Mouse (Mus musculus) lung, embryonic 16.5 days (tissue): ENCODE results near the gene Msh6. TPM values are rescaled to one million over a fixed set of nuclear protein-coding genes. Genes with fewer than 3 reads are reported as not detected.
"Not testable (repeated sequence)": the region's sequence is repeated elsewhere in the genome, so short reads cannot be mapped to it uniquely, and the experiment has no call there.

Experiments
- ATAC-seq: fragments of 200-750 bp; cut with Nextera tagmentation; 2 replicates; pipeline ENCODE4 v1.8.0; 2017; ENCODE audit warnings: low read depth, mild to moderate bottlenecking, moderate library complexity
- H3K27ac ChIP-seq: fragments of 300-500 bp; sonication (generic); 2 replicates; pipeline ENCODE4 v1.5.1; 2014; ENCODE audit warnings: mild to moderate bottlenecking, control low read depth, low read length
- H3K27me3 ChIP-seq: fragments of 300-500 bp; sonication (generic); 2 replicates; pipeline ENCODE4 v1.6.1; 2014; ENCODE audit warnings: low read depth, low read length, mixed read lengths; ENCODE audit not compliant: control insufficient read depth, insufficient read depth
- H3K36me3 ChIP-seq: fragments of 300-500 bp; sonication (generic); 2 replicates; pipeline ENCODE4 v1.6.1; 2014; ENCODE audit warnings: low read length; ENCODE audit not compliant: control insufficient read depth, insufficient read depth
- H3K4me1 ChIP-seq: fragments of 300-500 bp; sonication (generic); replicated peaks from 2 replicates; pipeline ENCODE4 v1.6.1; 2014; ENCODE audit warnings: low read length, mixed read lengths; ENCODE audit not compliant: control insufficient read depth, insufficient read depth
- H3K4me2 ChIP-seq: fragments of 300-500 bp; sonication (generic); 2 replicates; pipeline ENCODE4 v1.6.1; 2014; ENCODE audit warnings: low read depth, low read length, control low read depth
- H3K4me3 ChIP-seq: fragments of 300-500 bp; sonication (generic); 2 replicates; pipeline ENCODE4 v1.5.1; 2014; ENCODE audit warnings: mild to moderate bottlenecking, low read length, control low read depth
- H3K9ac ChIP-seq: fragments of 300-500 bp; sonication (generic); 2 replicates; pipeline ENCODE4 v1.6.1; 2014; ENCODE audit warnings: low read length, control low read depth
- H3K9me3 ChIP-seq: fragments of 300-500 bp; sonication (generic); 2 replicates; pipeline ENCODE4 v1.6.1; 2016; ENCODE audit warnings: low read length; ENCODE audit not compliant: control insufficient read depth
- WGBS: fragments of 180-500 bp; shearing (Covaris S2); extraction: QIAGEN DNeasy Blood & Tissue Kit; methylation state at CpG from one replicate; pipeline ENCODE4 v1.1.7; 2014; 5-methylcytosine and 5-hydroxymethylcytosine counted together
- polyA plus RNA-seq: library from polyadenylated mRNA; unstranded; fragments of >200 nt; fragmentation: Nextera tagmentation; extraction: Ambion mirVana; gene quantifications from 2 replicates; pipeline ENCODE4 v1.2.1, GENCODE M21; 2015

Msh6 gene
- polyA plus RNA-seq, 1 experiment from 2014 or later = 44.8 TPM

GRCm38 (mm10) chr17:87976927-87977326 is 2.1 kb downstream of the Msh6 start:
- H3K4me2 ChIP-seq, H3K27ac ChIP-seq, H3K9ac ChIP-seq, H3K36me3 ChIP-seq, H3K9me3 ChIP-seq, ATAC-seq, H3K4me3 ChIP-seq, H3K27me3 ChIP-seq: not testable (repeated sequence)
- 91% methylated on average over 4 of the region's 4 CpGs for WGBS
- H3K4me1 ChIP-seq = peaks cover 13% of the 10 kb centered on the region

GRCm38 (mm10) chr17:87979696-87980095 is 4.8 kb downstream of the Msh6 start:
- WGBS = 62% methylated on average over 1 of the region's 1 CpGs
- not testable (repeated sequence) for H3K4me2 ChIP-seq, ATAC-seq, H3K27ac ChIP-seq, H3K27me3 ChIP-seq, H3K9me3 ChIP-seq, H3K4me3 ChIP-seq, H3K9ac ChIP-seq
- Histone ChIP-seq H3K36me3 (peaks cover 23% of the 10 kb centered on the region), H3K4me1 (peaks cover 20% of the 10 kb centered on the region)

DNA sequence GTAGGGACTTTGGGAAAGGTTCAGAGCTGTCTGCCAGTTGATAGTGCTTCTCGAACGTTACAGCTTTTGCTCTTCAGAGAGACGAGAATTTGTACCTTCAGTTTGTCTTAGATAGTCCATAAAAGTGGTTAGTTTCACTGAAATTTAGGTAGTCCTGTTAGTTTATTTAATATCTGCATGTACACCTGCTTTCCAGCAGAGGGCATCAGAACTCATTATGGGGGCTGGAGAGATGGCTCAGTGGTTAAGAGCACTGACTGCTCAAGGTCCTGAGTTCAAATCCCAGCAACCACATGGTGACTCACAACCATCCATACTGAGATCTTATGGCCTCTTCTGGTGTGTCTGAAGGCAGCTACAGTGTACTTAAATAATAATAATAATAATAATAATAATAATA is 7.2 kb downstream of the Msh6 start:
- no peak for ATAC-seq
- H3K4me3 ChIP-seq = no peak overlapping the region
- H3K4me2 ChIP-seq = no peak overlapping the region
- no peaks in the 10 kb centered on the region for H3K9me3 ChIP-seq
- H3K9ac ChIP-seq = no peak overlapping the region
- peaks cover 38% of the 10 kb centered on the region for H3K36me3 ChIP-seq
- H3K27ac ChIP-seq = no peak overlapping the region
- H3K27me3 ChIP-seq = no peaks in the 10 kb centered on the region
- WGBS = 83% methylated on average over 3 of the region's 3 CpGs
- H3K4me1 ChIP-seq = peaks cover 14% of the 10 kb centered on the region

GRCm38 (mm10) chr17:87983313-87983712 is 8.5 kb downstream of the Msh6 start:
- ATAC-seq = peak; percentile 66; the same call in 1 of the 2 replicates
- Histone ChIP-seq H3K27me3 (no peaks in the 10 kb centered on the region), H3K36me3 (peaks cover 41% of the 10 kb centered on the region), H3K4me3 (no peak overlapping the region), H3K4me1 (peaks cover 14% of the 10 kb centered on the region), H3K4me2 (no peak overlapping the region), H3K27ac (peak overlapping the region; percentile 17; the same call in 1 of the 2 replicates), H3K9ac (no peak overlapping the region), H3K9me3 (no peaks in the 10 kb centered on the region)
- WGBS = 37% methylated on average over 4 of the region's 4 CpGs

GRCm38 (mm10) chr17:87984440-87985214 is 9.8 kb downstream of the Msh6 start:
- no peak overlapping the region for H3K27ac ChIP-seq
- no peak overlapping the region for H3K4me3 ChIP-seq
- 88% methylated on average over 20 of the region's 20 CpGs for WGBS
- H3K27me3 ChIP-seq = no peaks in the 10 kb centered on the region
- no peaks in the 10 kb centered on the region for H3K9me3 ChIP-seq
- ATAC-seq = no peak
- H3K9ac ChIP-seq = no peak overlapping the region
- peaks cover 46% of the 10 kb centered on the region for H3K36me3 ChIP-seq
- H3K4me1 ChIP-seq = peaks cover 9% of the 10 kb centered on the region
- H3K4me2 ChIP-seq = no peak overlapping the region

DNA sequence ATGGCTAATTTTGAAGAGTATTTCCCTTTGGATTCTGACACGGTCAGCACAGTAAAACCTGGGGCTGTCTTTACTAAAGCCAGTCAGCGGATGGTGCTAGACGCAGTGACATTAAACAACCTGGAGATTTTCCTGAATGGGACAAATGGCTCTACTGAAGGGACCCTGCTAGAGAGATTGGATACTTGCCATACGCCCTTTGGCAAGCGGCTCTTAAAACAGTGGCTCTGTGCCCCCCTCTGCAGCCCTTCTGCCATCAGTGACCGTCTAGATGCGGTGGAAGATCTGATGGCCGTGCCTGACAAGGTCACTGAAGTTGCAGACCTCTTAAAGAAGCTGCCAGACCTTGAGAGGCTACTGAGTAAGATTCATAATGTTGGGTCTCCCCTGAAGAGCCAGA is 11.1 kb downstream of the Msh6 start:
- Histone ChIP-seq H3K4me3 (no peak overlapping the region), H3K4me2 (no peak overlapping the region), H3K27ac (no peak overlapping the region), H3K4me1 (peaks cover 9% of the 10 kb centered on the region), H3K36me3 (peaks cover 52% of the 10 kb centered on the region), H3K9me3 (no peaks in the 10 kb centered on the region), H3K27me3 (no peaks in the 10 kb centered on the region), H3K9ac (no peak overlapping the region)
- 79% methylated on average over 8 of the region's 8 CpGs for WGBS
- ATAC-seq = no peak

DNA sequence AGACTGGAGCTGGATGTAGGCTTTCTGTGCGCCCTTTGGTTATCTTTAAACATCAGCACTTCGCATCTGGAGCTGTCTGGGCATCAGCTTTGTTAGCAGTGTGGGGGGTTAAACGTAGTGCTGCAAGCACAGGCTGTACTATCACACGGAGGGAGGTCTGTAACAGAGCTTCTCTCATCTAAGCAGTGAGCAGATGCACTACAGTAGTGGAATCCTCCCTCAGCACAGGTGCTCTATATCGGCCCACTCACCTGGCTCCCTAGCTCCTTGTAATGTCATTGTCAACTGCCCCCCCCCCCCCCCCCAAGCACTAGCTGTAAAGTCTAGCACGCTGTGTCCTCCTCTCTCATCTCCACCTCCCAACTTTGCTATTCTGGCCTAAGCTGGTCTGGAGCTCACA is 12.6 kb downstream of the Msh6 start:
- WGBS = 60% methylated on average over 6 of the region's 6 CpGs
- Histone ChIP-seq H3K4me2 (no peak overlapping the region), H3K9ac (no peak overlapping the region), H3K27me3 (no peaks in the 10 kb centered on the region), H3K4me3 (no peak overlapping the region), H3K9me3 (no peaks in the 10 kb centered on the region), H3K36me3 (peaks cover 61% of the 10 kb centered on the region), H3K27ac (no peak overlapping the region), H3K4me1 (peaks cover 9% of the 10 kb centered on the region)
- ATAC-seq = no peak

- H3K9ac ChIP-seq = no peak overlapping the region
- ATAC-seq = no peak
- no peak overlapping the region for H3K4me3 ChIP-seq
- H3K9me3 ChIP-seq = no peaks in the 10 kb centered on the region
- H3K4me2 ChIP-seq = no peak overlapping the region
- no peaks in the 10 kb centered on the region for H3K27me3 ChIP-seq
- peaks cover 55% of the 10 kb centered on the region for H3K36me3 ChIP-seq
- no peak overlapping the region for H3K27ac ChIP-seq
- WGBS = 87% methylated on average over 3 of the region's 3 CpGs
- no peaks in the 10 kb centered on the region for H3K4me1 ChIP-seq
Measured at GRCm38 (mm10) chr17:87992154-87992553, 17.3 kb downstream of the Msh6 start.

GRCm38 (mm10) chr17:87993338-87993737 is 18.5 kb downstream of the Msh6 start:
- H3K27ac ChIP-seq = no peak overlapping the region
- no peak overlapping the region for H3K4me3 ChIP-seq
- peaks cover 54% of the 10 kb centered on the region for H3K36me3 ChIP-seq
- ATAC-seq = no peak
- no peaks in the 10 kb centered on the region for H3K27me3 ChIP-seq
- no peaks in the 10 kb centered on the region for H3K4me1 ChIP-seq
- H3K4me2 ChIP-seq = no peak overlapping the region
- H3K9me3 ChIP-seq = no peaks in the 10 kb centered on the region
- WGBS = 68% methylated on average over 1 of the region's 1 CpGs
- no peak overlapping the region for H3K9ac ChIP-seq
